Comparison of ENCODE assay signal across 8 mouse cellular contexts in genomic region chr7:28380237-28381016, GRCm38 (mm10). TPM values are rescaled to one million over a fixed set of nuclear protein-coding genes. Genes with fewer than 3 reads are reported as not detected.
DNase-seq lines count a peak whose midpoint lies in the region; ATAC-seq lines count a peak whose summit lies in the region.

Gene Zfp36, minus strand, starts transcription at chr7:28380253.

- peak within 1 kb of the TSS; percentile 81 for H3K4me3 ChIP-seq in embryonic facial prominence, embryonic 15.5 days (replicated peaks)
- H3K4me3 ChIP-seq in hindbrain, embryonic 12.5 days = peak within 1 kb of the TSS; percentile 55
- peak within 1 kb of the TSS; percentile 68 for H3K4me3 ChIP-seq in midbrain, embryonic 10.5 days

- peak within 1 kb of the TSS; percentile 87 for H3K4me2 ChIP-seq in embryonic facial prominence, embryonic 15.5 days (replicated peaks)
- H3K4me2 ChIP-seq in hindbrain, embryonic 12.5 days (replicated peaks) = peak within 1 kb of the TSS; percentile 90

- no peak for ATAC-seq in embryonic facial prominence, embryonic 15.5 days (ENCODE audit: insufficient number of reproducible peaks, low FRiP score, low TSS enrichment, low read depth)
- no peak for ATAC-seq in hindbrain, embryonic 12.5 days (ENCODE audit: low FRiP score)

- H3K9ac ChIP-seq in embryonic facial prominence, embryonic 15.5 days = peak within 1 kb of the TSS; percentile 77
- H3K9ac ChIP-seq in hindbrain, embryonic 12.5 days = peak within 1 kb of the TSS; percentile 78

- H3K9me3 ChIP-seq in embryonic facial prominence, embryonic 15.5 days (replicated peaks) = no peaks in the 10 kb centered on the region
- no peaks in the 10 kb centered on the region for H3K9me3 ChIP-seq in hindbrain, embryonic 12.5 days (replicated peaks)
- no peaks in the 10 kb centered on the region for H3K9me3 ChIP-seq in midbrain, embryonic 10.5 days (replicated peaks)

- H3K27me3 ChIP-seq in embryonic facial prominence, embryonic 15.5 days = no peaks in the 10 kb centered on the region
- H3K27me3 ChIP-seq in hindbrain, embryonic 12.5 days = peaks cover 8% of the 10 kb centered on the region; the same call in 1 of the 2 replicates
- peaks cover 17% of the 10 kb centered on the region for H3K27me3 ChIP-seq in midbrain, embryonic 10.5 days (ENCODE audit: low read depth, poor library complexity, severe bottlenecking)

- no peak for DNase-seq in urinary bladder, adult 2 months (ENCODE audit: low spot score)
- no peak for DNase-seq in urinary bladder, postnatal 25 days (ENCODE audit: low spot score)
- DNase-seq in midbrain, embryonic 10.5 days (ENCODE audit: low spot score) = no peak
- DNase-seq in cerebellum, adult 18-20 months = no peak
- no peak for DNase-seq in c-Kit-positive CD71-positive TER-119-positive erythroid progenitor cells, embryonic 14.5 days (ENCODE audit: low spot score)
- no peak for DNase-seq in kidney, postnatal 25 days

- 37% methylated on average over 17 of the region's 17 CpGs for WGBS in embryonic facial prominence, embryonic 15.5 days
- 52% methylated on average over 17 of the region's 17 CpGs for WGBS in hindbrain, embryonic 12.5 days
- 53% methylated on average over 17 of the region's 17 CpGs for WGBS in midbrain, embryonic 10.5 days

- peak within 1 kb of the TSS; percentile 98 for H3K27ac ChIP-seq in embryonic facial prominence, embryonic 15.5 days (replicated peaks)
- peak within 1 kb of the TSS; percentile 84 for H3K27ac ChIP-seq in hindbrain, embryonic 12.5 days
- peak within 1 kb of the TSS; percentile 89 for H3K27ac ChIP-seq in midbrain, embryonic 10.5 days (replicated peaks)

- peaks cover 12% of the 10 kb centered on the region; the same call in 1 of the 2 replicates for H3K36me3 ChIP-seq in embryonic facial prominence, embryonic 15.5 days
- peaks cover 4% of the 10 kb centered on the region; the same call in 1 of the 2 replicates for H3K36me3 ChIP-seq in hindbrain, embryonic 12.5 days
- peaks cover 12% of the 10 kb centered on the region for H3K36me3 ChIP-seq in midbrain, embryonic 10.5 days

- H3K4me1 ChIP-seq in embryonic facial prominence, embryonic 15.5 days = peaks cover 79% of the 10 kb centered on the region
- H3K4me1 ChIP-seq in hindbrain, embryonic 12.5 days = peaks cover 60% of the 10 kb centered on the region
- peaks cover 74% of the 10 kb centered on the region for H3K4me1 ChIP-seq in midbrain, embryonic 10.5 days

RNA-seq across cellular contexts. Expression of gene Zfp36, which starts in this region (rescaled TPM):
- polyA plus RNA-seq in urinary bladder, adult 2 months (2012; rRNA removed) = 33.5 and 34.1 TPM in 2 replicates
- 20.2 and 23.5 TPM in 2 replicates for polyA plus RNA-seq in embryonic facial prominence, embryonic 15.5 days (2015; fragmentation: Nextera tagmentation; extraction: Ambion mirVana)
- polyA plus RNA-seq in hindbrain, embryonic 12.5 days (2016; fragmentation: Nextera tagmentation; extraction: Ambion mirVana) = 6.3 and 7.3 TPM in 2 replicates
- 4.6 and 5.1 TPM in 2 replicates for polyA plus RNA-seq in midbrain, embryonic 10.5 days (2016; fragmentation: Nextera tagmentation; extraction: Ambion mirVana)
